Mouse (Mus musculus): ENCODE data around the gene Gm4724. TPM values are rescaled to one million over a fixed set of nuclear protein-coding genes. Genes with fewer than 3 reads are reported as not detected.
"Not testable (repeated sequence)": the region's sequence is repeated elsewhere in the genome, so short reads cannot be mapped to it uniquely, and the experiment has no call there.

The Gm4724 gene
- polyA plus RNA-seq (2015; fragmentation: Nextera tagmentation; extraction: Ambion mirVana), result 10.0 and 25.1 TPM in 2 replicates

DNA sequence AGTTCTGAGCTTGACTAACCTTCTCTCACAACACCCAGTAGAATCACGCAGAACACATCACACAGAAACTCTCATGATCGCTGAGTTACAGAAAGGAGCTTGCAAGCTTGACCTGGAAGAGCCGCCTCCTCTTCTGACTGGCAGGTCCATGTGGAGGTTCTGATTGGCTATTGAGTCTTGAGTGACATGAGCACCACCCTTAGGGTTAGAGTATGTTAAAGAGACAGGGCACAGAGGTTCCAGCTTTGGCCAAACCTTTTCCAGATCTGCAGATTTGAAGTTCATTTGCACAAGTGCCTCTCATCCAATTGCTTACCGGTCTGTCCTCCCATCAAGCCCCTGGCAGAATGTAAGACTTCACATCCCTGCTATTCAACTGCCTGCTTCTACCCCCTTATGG, at the start of gene Gm4724:
Gm4724 (minus strand) TSS at position 101 of the 400 bp plus-strand sequence.
- not testable (repeated sequence) for H3K9me3 ChIP-seq (ENCODE audit: control insufficient read depth, low read length); H3K9ac ChIP-seq (ENCODE audit: low read length); H3K27ac ChIP-seq (ENCODE audit: low read length); H3K27me3 ChIP-seq (ENCODE audit: control insufficient read depth, insufficient read depth, low read depth, low read length); H3K4me3 ChIP-seq (ENCODE audit: low read length); ATAC-seq (ENCODE audit: low read depth); H3K4me2 ChIP-seq (ENCODE audit: low read depth, low read length); H3K36me3 ChIP-seq (ENCODE audit: control insufficient read depth, insufficient read depth, low read length); H3K4me1 ChIP-seq (replicated peaks; ENCODE audit: control insufficient read depth, insufficient read depth, low read length)
- WGBS, result no CpG with 5 or more reads among the region's 4 CpGs

DNA sequence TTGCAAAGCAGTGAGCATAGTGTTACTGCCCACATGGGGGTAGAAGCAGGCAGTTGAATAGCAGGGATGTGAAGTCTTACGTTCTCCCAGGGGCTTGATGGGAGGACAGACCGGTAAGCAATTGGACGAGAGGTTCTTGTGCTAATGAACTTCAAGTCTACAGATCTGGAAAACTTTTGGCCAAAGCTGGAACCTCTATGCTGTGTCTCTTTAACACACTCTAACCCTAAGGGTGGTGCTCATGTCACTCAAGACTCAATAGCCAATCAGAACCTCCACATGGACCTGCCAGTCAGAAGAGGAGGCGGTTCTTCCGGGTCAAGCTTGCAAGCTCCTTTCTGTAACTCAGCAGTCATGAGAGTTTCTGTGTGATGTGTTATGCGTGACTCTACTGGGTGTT, 34.1 kb upstream of the Gm4724 start, which contains the start of gene Zfp965:
Zfp965 (plus strand) TSS at position 301 of the 400 bp plus-strand sequence.
- not testable (repeated sequence) for H3K9me3 ChIP-seq (ENCODE audit: control insufficient read depth, low read length); H3K4me2 ChIP-seq (ENCODE audit: low read depth, low read length); ATAC-seq (ENCODE audit: low read depth); H3K9ac ChIP-seq (ENCODE audit: low read length); H3K27me3 ChIP-seq (ENCODE audit: control insufficient read depth, insufficient read depth, low read depth, low read length); H3K4me1 ChIP-seq (replicated peaks; ENCODE audit: control insufficient read depth, insufficient read depth, low read length); H3K36me3 ChIP-seq (ENCODE audit: control insufficient read depth, insufficient read depth, low read length); H3K4me3 ChIP-seq (ENCODE audit: low read length); H3K27ac ChIP-seq (ENCODE audit: low read length)
- no CpG with 5 or more reads among the region's 6 CpGs for WGBS

Other genes with a start within 250 kb of the Gm4724 start
- gene Gm14391, start 228.9 kb downstream of the Gm4724 start, polyA plus RNA-seq (2015; fragmentation: Nextera tagmentation; extraction: Ambion mirVana), result 2.3 and 7.6 TPM in 2 replicates
- gene Gm14440, start 160.7 kb downstream of the Gm4724 start, polyA plus RNA-seq (2015; fragmentation: Nextera tagmentation; extraction: Ambion mirVana), result 0.09 and 5.0 TPM in 2 replicates
- 19.4 and 19.7 TPM in 2 replicates for gene Gm4631, start 97.6 kb downstream of the Gm4724 start, polyA plus RNA-seq (2015; fragmentation: Nextera tagmentation; extraction: Ambion mirVana)
- 5.1 and 7.3 TPM in 2 replicates for gene Zfp968, start 63.4 kb downstream of the Gm4724 start, polyA plus RNA-seq (2015; fragmentation: Nextera tagmentation; extraction: Ambion mirVana)
- 7.0 and 7.7 TPM in 2 replicates for gene Zfp965, start 34.2 kb upstream of the Gm4724 start, polyA plus RNA-seq (2015; fragmentation: Nextera tagmentation; extraction: Ambion mirVana)
- gene Gm11007, start 208.2 kb upstream of the Gm4724 start, polyA plus RNA-seq (2015; fragmentation: Nextera tagmentation; extraction: Ambion mirVana), result not detected in 2 replicates